Mouse (Mus musculus): ENCODE data around the gene M1ap. TPM values are rescaled to one million over a fixed set of nuclear protein-coding genes. Genes with fewer than 3 reads are reported as not detected.

The M1ap gene
- total and polyA plus RNA-seq, 2 experiments, result 0.17 TPM; not detected in 1

GRCm38 (mm10) chr6:82908034-82908433 is 38.7 kb upstream of the M1ap start:
- Histone ChIP-seq H3K27ac (replicated peaks; ENCODE audit: insufficient read depth, low read depth, low read length) (no peak overlapping the region), H3K4me1 (ENCODE audit: control insufficient read depth, insufficient read depth, low read length) (no peaks in the 10 kb centered on the region), H3K27me3 (ENCODE audit: control insufficient read depth, insufficient read depth, low read length) (no peaks in the 10 kb centered on the region), H3K36me3 (ENCODE audit: control insufficient read depth, insufficient read depth, low read length) (no peaks in the 10 kb centered on the region), H3K79me2 (ENCODE audit: control insufficient read depth, insufficient read depth, low read length) (no peaks in the 10 kb centered on the region), H3K9ac (ENCODE audit: low read depth, low read length) (no peak overlapping the region), H3K4me3 (ENCODE audit: insufficient read depth, low read depth, low read length) (no peak overlapping the region)
- TF ChIP-seq POLR2A (IDR thresholded peaks at IDR 0.05; ENCODE audit: extremely low read depth, insufficient read depth, low read length), result no peak
- TF ChIP-seq CTCF (IDR thresholded peaks at IDR 0.05; ENCODE audit: low read depth, low read length), result no peak
- 73% methylated on average over 8 of the region's 8 CpGs for WGBS
- DNase-seq (ENCODE audit: extremely low read depth, low read depth, low spot score), result no peak

GRCm38 (mm10) chr6:82909136-82909855 is 37.4 kb upstream of the M1ap start:
- Histone ChIP-seq H3K9ac (ENCODE audit: low read depth, low read length) (no peak overlapping the region), H3K36me3 (ENCODE audit: control insufficient read depth, insufficient read depth, low read length) (no peaks in the 10 kb centered on the region), H3K4me1 (ENCODE audit: control insufficient read depth, insufficient read depth, low read length) (no peaks in the 10 kb centered on the region), H3K27ac (replicated peaks; ENCODE audit: insufficient read depth, low read depth, low read length) (no peak overlapping the region), H3K27me3 (ENCODE audit: control insufficient read depth, insufficient read depth, low read length) (no peaks in the 10 kb centered on the region), H3K79me2 (ENCODE audit: control insufficient read depth, insufficient read depth, low read length) (no peaks in the 10 kb centered on the region), H3K4me3 (ENCODE audit: insufficient read depth, low read depth, low read length) (no peak overlapping the region)
- DNase-seq (ENCODE audit: extremely low read depth, low read depth, low spot score), result no peak
- TF ChIP-seq POLR2A (IDR thresholded peaks at IDR 0.05; ENCODE audit: extremely low read depth, insufficient read depth, low read length), result no peak
- TF ChIP-seq CTCF (IDR thresholded peaks at IDR 0.05; ENCODE audit: low read depth, low read length), result peak; percentile 40
- WGBS, result 60% methylated on average over 14 of the region's 14 CpGs

- TF ChIP-seq POLR2A (IDR thresholded peaks at IDR 0.05; ENCODE audit: extremely low read depth, insufficient read depth, low read length) (no peak), CTCF (IDR thresholded peaks at IDR 0.05; ENCODE audit: low read depth, low read length) (no peak)
- no peaks in the 10 kb centered on the region for H3K36me3 ChIP-seq (ENCODE audit: control insufficient read depth, insufficient read depth, low read length)
- no peak overlapping the region for H3K9ac ChIP-seq (ENCODE audit: low read depth, low read length)
- H3K27me3 ChIP-seq (ENCODE audit: control insufficient read depth, insufficient read depth, low read length), result no peaks in the 10 kb centered on the region
- no peak overlapping the region for H3K27ac ChIP-seq (replicated peaks; ENCODE audit: insufficient read depth, low read depth, low read length)
- DNase-seq (ENCODE audit: extremely low read depth, low read depth, low spot score), result no peak
- no peaks in the 10 kb centered on the region for H3K4me1 ChIP-seq (ENCODE audit: control insufficient read depth, insufficient read depth, low read length)
- no peaks in the 10 kb centered on the region for H3K79me2 ChIP-seq (ENCODE audit: control insufficient read depth, insufficient read depth, low read length)
- WGBS, result 92% methylated on average over 5 of the region's 5 CpGs
- H3K4me3 ChIP-seq (ENCODE audit: insufficient read depth, low read depth, low read length), result no peak overlapping the region
Measured at GRCm38 (mm10) chr6:82911303-82911702, 35.4 kb upstream of the M1ap start.

GRCm38 (mm10) chr6:82913336-82914247 is 33.1 kb upstream of the M1ap start:
- WGBS, result 70% methylated on average over 28 of the region's 28 CpGs
- Histone ChIP-seq H3K27ac (replicated peaks; ENCODE audit: insufficient read depth, low read depth, low read length) (no peak overlapping the region), H3K9ac (ENCODE audit: low read depth, low read length) (no peak overlapping the region), H3K4me1 (ENCODE audit: control insufficient read depth, insufficient read depth, low read length) (no peaks in the 10 kb centered on the region), H3K79me2 (ENCODE audit: control insufficient read depth, insufficient read depth, low read length) (no peaks in the 10 kb centered on the region), H3K27me3 (ENCODE audit: control insufficient read depth, insufficient read depth, low read length) (no peaks in the 10 kb centered on the region), H3K4me3 (ENCODE audit: insufficient read depth, low read depth, low read length) (no peak overlapping the region), H3K36me3 (ENCODE audit: control insufficient read depth, insufficient read depth, low read length) (no peaks in the 10 kb centered on the region)
- no peak for DNase-seq (ENCODE audit: extremely low read depth, low read depth, low spot score)
- no peak for TF ChIP-seq CTCF (IDR thresholded peaks at IDR 0.05; ENCODE audit: low read depth, low read length)
- TF ChIP-seq POLR2A (IDR thresholded peaks at IDR 0.05; ENCODE audit: extremely low read depth, insufficient read depth, low read length), result no peak

GRCm38 (mm10) chr6:82915889-82916288 is 30.8 kb upstream of the M1ap start:
- H3K27me3 ChIP-seq (ENCODE audit: control insufficient read depth, insufficient read depth, low read length), result no peaks in the 10 kb centered on the region
- no peaks in the 10 kb centered on the region for H3K36me3 ChIP-seq (ENCODE audit: control insufficient read depth, insufficient read depth, low read length)
- no peaks in the 10 kb centered on the region for H3K4me1 ChIP-seq (ENCODE audit: control insufficient read depth, insufficient read depth, low read length)
- no peak overlapping the region for H3K27ac ChIP-seq (replicated peaks; ENCODE audit: insufficient read depth, low read depth, low read length)
- peak; percentile 21 for DNase-seq (ENCODE audit: extremely low read depth, low read depth, low spot score)
- WGBS, result 14% methylated on average over 3 of the region's 3 CpGs
- H3K79me2 ChIP-seq (ENCODE audit: control insufficient read depth, insufficient read depth, low read length), result no peaks in the 10 kb centered on the region
- no peak overlapping the region for H3K9ac ChIP-seq (ENCODE audit: low read depth, low read length)
- TF ChIP-seq CTCF (IDR thresholded peaks at IDR 0.05; ENCODE audit: low read depth, low read length), result peak; percentile 95
- TF ChIP-seq POLR2A (IDR thresholded peaks at IDR 0.05; ENCODE audit: extremely low read depth, insufficient read depth, low read length), result no peak
- no peak overlapping the region for H3K4me3 ChIP-seq (ENCODE audit: insufficient read depth, low read depth, low read length)
